Mouse (Mus musculus) heart, embryonic 14.5 days (tissue): ENCODE data around the gene Apobec1. TPM values are rescaled to one million over a fixed set of nuclear protein-coding genes. Genes with fewer than 3 reads are reported as not detected.

ENCODE experiments used
- ATAC-seq: fragments of 200-750 bp; cut with Nextera tagmentation; 2 replicates; pipeline ENCODE4 v1.8.0; 2017; ENCODE audit warnings: low read depth, moderate TSS enrichment; ENCODE audit not compliant: insufficient number of reproducible peaks, insufficient read depth, low FRiP score
- H3K27ac ChIP-seq, 2 experiments: fragments of 200-500 bp in 1 of 2; fragments of 300-500 bp in 1 of 2; sonication (generic) in 1 of 2; replicated peaks in 1 of 2; 2 replicates each; pipeline ENCODE4 v1.5.1; 2012 to 2014; ENCODE audit warnings: low read depth in 2 of 2, low read length in 2 of 2, control low read depth in 1 of 2, mild to moderate bottlenecking in 1 of 2, mixed read lengths in 1 of 2; ENCODE audit not compliant: control insufficient read depth in 1 of 2, insufficient read depth in 1 of 2
- H3K27me3 ChIP-seq: fragments of 300-500 bp; sonication (generic); 2 replicates; pipeline ENCODE4 v1.6.1; 2014; ENCODE audit warnings: mild to moderate bottlenecking, low read length, control low read depth; ENCODE audit not compliant: control insufficient read depth, insufficient read depth
- H3K36me3 ChIP-seq: fragments of 300-500 bp; sonication (generic); 2 replicates; pipeline ENCODE4 v1.6.1; 2014; ENCODE audit warnings: mild to moderate bottlenecking, control low read depth, low read length, mixed read lengths; ENCODE audit not compliant: control insufficient read depth, insufficient read depth
- H3K4me1 ChIP-seq, 2 experiments: fragments of 200-500 bp in 1 of 2; fragments of 300-500 bp in 1 of 2; sonication (generic) in 1 of 2; 2 replicates each; pipeline ENCODE4 v1.6.1; 2012 to 2014; ENCODE audit warnings: low read length in 2 of 2, control low read depth in 1 of 2, mixed read lengths in 1 of 2; ENCODE audit not compliant: control insufficient read depth in 2 of 2, insufficient read depth in 2 of 2
- H3K4me2 ChIP-seq: fragments of 300-500 bp; sonication (generic); 2 replicates; pipeline ENCODE4 v1.6.1; 2014; ENCODE audit warnings: mild to moderate bottlenecking, low read length
- H3K4me3 ChIP-seq, 2 experiments: fragments of 200-500 bp in 1 of 2; fragments of 300-500 bp in 1 of 2; sonication (generic) in 1 of 2; 2 replicates each; pipeline ENCODE4 v1.5.1; 2012 to 2014; ENCODE audit warnings: low read length in 2 of 2, mild to moderate bottlenecking in 2 of 2, control low read depth in 1 of 2, low read depth in 1 of 2, moderate library complexity in 1 of 2; ENCODE audit not compliant: control insufficient read depth in 1 of 2, insufficient read depth in 1 of 2
- H3K9ac ChIP-seq: fragments of 300-500 bp; sonication (generic); 2 replicates; pipeline ENCODE4 v1.6.1; 2014; ENCODE audit warnings: mild to moderate bottlenecking, low read length
- H3K9me3 ChIP-seq: fragments of 300-500 bp; sonication (generic); 2 replicates; pipeline ENCODE4 v1.6.1; 2016; ENCODE audit warnings: low read length, control low read depth; ENCODE audit not compliant: control insufficient read depth
- WGBS: fragments of 180-500 bp; shearing (Covaris S2); extraction: QIAGEN DNeasy Blood & Tissue Kit; methylation state at CpG from one replicate; pipeline ENCODE4 v1.1.7; 2014; 5-methylcytosine and 5-hydroxymethylcytosine counted together
- polyA plus RNA-seq: library from polyadenylated mRNA; unstranded; fragments of >200 nt; fragmentation: Nextera tagmentation; extraction: Ambion mirVana; gene quantifications from 2 replicates; pipeline ENCODE4 v1.2.1, GENCODE M21; 2014

Apobec1 gene
- polyA plus RNA-seq, 1 experiment from 2014 or later = 6.0 TPM

GRCm38 (mm10) chr6:122633411-122633810 is 31.2 kb upstream of the Apobec1 start:
- Histone ChIP-seq H3K4me2 (no peak overlapping the region), H3K27me3 (no peaks in the 10 kb centered on the region), H3K36me3 (no peaks in the 10 kb centered on the region), H3K9me3 (no peaks in the 10 kb centered on the region), H3K27ac (no peak overlapping the region), H3K9ac (no peak overlapping the region), H3K4me3 (no peak overlapping the region), H3K4me1 (no peaks in the 10 kb centered on the region)
- ATAC-seq = no peak
- WGBS = 33% methylated on average over 9 of the region's 9 CpGs

- WGBS = 17% methylated on average over 20 of the region's 20 CpGs
- no peak overlapping the region for H3K9ac ChIP-seq
- no peaks in the 10 kb centered on the region for H3K27me3 ChIP-seq
- peak overlapping the region; percentile 58 for H3K4me2 ChIP-seq
- H3K9me3 ChIP-seq = no peaks in the 10 kb centered on the region
- H3K36me3 ChIP-seq = no peaks in the 10 kb centered on the region
- 0 out of 4 replicates have a peak, but pooled peaks cover 0 to 4% of the 10 kb centered on the region in 2 experiments for H3K4me1 ChIP-seq
- ATAC-seq = no peak
- no peak overlapping the region for H3K27ac ChIP-seq
- H3K4me3 ChIP-seq = peak overlapping the region; percentile 2 to 27; a peak in 2 of 4 replicates
Measured at GRCm38 (mm10) chr6:122627469-122628108, 25.3 kb upstream of the Apobec1 start.

DNA sequence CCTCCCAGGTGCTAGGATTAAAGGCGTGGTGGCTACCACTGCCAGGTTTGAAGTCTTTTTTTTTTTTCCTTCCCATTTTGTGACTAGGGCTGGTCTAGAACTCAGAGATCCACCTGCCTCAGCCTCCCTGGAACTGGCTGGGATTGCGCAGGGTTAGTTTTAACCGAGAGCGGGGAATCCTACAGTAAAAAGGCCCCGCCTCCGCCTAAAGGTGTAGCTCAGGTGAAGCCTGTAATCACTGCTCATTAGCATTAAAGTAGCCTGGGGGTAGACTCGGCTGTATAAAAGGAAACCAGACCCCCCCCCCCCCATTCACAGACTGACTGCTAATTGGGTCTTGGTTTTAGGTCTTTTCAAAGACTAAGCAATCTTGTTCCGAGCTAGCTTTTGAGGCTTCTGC is 23.9 kb upstream of the Apobec1 start, which contains the start of gene Dppa3:
Gene Dppa3 (plus strand): TSS at position 301 of the 400 bp plus-strand sequence.
- ATAC-seq = no peak
- Histone ChIP-seq H3K4me1 (0 out of 4 replicates have a peak, but pooled peaks cover 0 to 4% of the 10 kb centered on the region in 2 experiments), H3K9me3 (no peaks in the 10 kb centered on the region), H3K4me3 (peak within 1 kb of the TSS in 1 of 2 experiments; percentile 27; a peak in 2 of 4 replicates), H3K27me3 (no peaks in the 10 kb centered on the region), H3K9ac (no peak within 1 kb of the TSS), H3K36me3 (no peaks in the 10 kb centered on the region), H3K4me2 (peak within 1 kb of the TSS; percentile 58), H3K27ac (no peak within 1 kb of the TSS)
- WGBS = 68% methylated on average over 8 of the region's 8 CpGs

GRCm38 (mm10) chr6:122625156-122625555 is 22.9 kb upstream of the Apobec1 start:
- Histone ChIP-seq H3K9ac (no peak overlapping the region), H3K4me3 (no peak overlapping the region), H3K9me3 (no peaks in the 10 kb centered on the region), H3K4me1 (0 out of 4 replicates have a peak, but pooled peaks cover 0 to 4% of the 10 kb centered on the region in 2 experiments), H3K27me3 (no peaks in the 10 kb centered on the region), H3K36me3 (no peaks in the 10 kb centered on the region), H3K4me2 (no peak overlapping the region), H3K27ac (no peak overlapping the region)
- WGBS = 73% methylated on average over 4 of the region's 4 CpGs
- no peak for ATAC-seq

- no peak overlapping the region for H3K9ac ChIP-seq
- H3K27me3 ChIP-seq = no peaks in the 10 kb centered on the region
- no peak overlapping the region for H3K27ac ChIP-seq
- H3K4me2 ChIP-seq = no peak overlapping the region
- 46% methylated on average over 5 of the region's 5 CpGs for WGBS
- H3K36me3 ChIP-seq = no peaks in the 10 kb centered on the region
- H3K4me3 ChIP-seq = no peak overlapping the region
- H3K4me1 ChIP-seq = 0 out of 4 replicates have a peak, but pooled peaks cover 0 to 4% of the 10 kb centered on the region in 2 experiments
- H3K9me3 ChIP-seq = no peaks in the 10 kb centered on the region
- no peak for ATAC-seq
Measured at GRCm38 (mm10) chr6:122624480-122624879, 22.2 kb upstream of the Apobec1 start.

DNA sequence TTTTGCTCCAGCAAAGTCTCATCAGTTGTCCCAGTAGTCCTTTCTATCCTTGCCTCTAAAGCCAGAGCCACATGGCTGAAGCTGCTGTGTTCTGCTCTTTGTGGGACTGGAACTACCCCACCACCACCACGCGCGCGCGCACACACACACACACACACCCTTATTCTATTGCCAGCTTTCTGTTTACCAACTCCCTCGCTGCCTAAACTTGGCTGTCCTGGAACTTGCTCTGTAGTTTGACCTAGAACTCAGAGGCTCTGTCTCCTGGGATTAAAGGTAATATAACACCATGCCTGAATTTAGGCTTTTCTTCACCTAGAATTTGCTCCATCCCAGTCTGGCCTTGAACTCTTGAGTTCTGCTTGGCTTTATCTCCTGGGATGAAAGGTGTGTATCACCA is 18.8 kb upstream of the Apobec1 start:
- 89% methylated on average over 6 of the region's 6 CpGs for WGBS
- Histone ChIP-seq H3K9me3 (no peaks in the 10 kb centered on the region), H3K4me2 (no peak overlapping the region), H3K27ac (no peak overlapping the region), H3K27me3 (no peaks in the 10 kb centered on the region), H3K9ac (no peak overlapping the region), H3K4me1 (no peaks in the 10 kb centered on the region), H3K4me3 (no peak overlapping the region), H3K36me3 (no peaks in the 10 kb centered on the region)
- ATAC-seq = no peak

GRCm38 (mm10) chr6:122616022-122616421 is 13.8 kb upstream of the Apobec1 start:
- no peak overlapping the region for H3K9ac ChIP-seq
- ATAC-seq = no peak
- H3K27me3 ChIP-seq = no peaks in the 10 kb centered on the region
- WGBS = 63% methylated on average over 3 of the region's 3 CpGs
- no peaks in the 10 kb centered on the region for H3K36me3 ChIP-seq
- H3K4me1 ChIP-seq = no peaks in the 10 kb centered on the region
- H3K27ac ChIP-seq = no peak overlapping the region
- H3K4me3 ChIP-seq = no peak overlapping the region
- H3K4me2 ChIP-seq = no peak overlapping the region
- H3K9me3 ChIP-seq = no peaks in the 10 kb centered on the region

- Histone ChIP-seq H3K36me3 (no peaks in the 10 kb centered on the region), H3K27ac (no peak overlapping the region), H3K4me1 (no peaks in the 10 kb centered on the region), H3K27me3 (no peaks in the 10 kb centered on the region), H3K9ac (no peak overlapping the region), H3K9me3 (no peaks in the 10 kb centered on the region), H3K4me3 (no peak overlapping the region), H3K4me2 (no peak overlapping the region)
- WGBS = 58% methylated on average over 2 of the region's 2 CpGs
- no peak for ATAC-seq
Measured at GRCm38 (mm10) chr6:122614047-122614446, 11.8 kb upstream of the Apobec1 start.
